Mouse (Mus musculus): Measurements from ENCODE around the gene Efcc1. TPM values are rescaled to one million over a fixed set of nuclear protein-coding genes. Genes with fewer than 3 reads are reported as not detected.
"Not testable (repeated sequence)": the region's sequence is repeated elsewhere in the genome, so short reads cannot be mapped to it uniquely, and the experiment has no call there.

The Efcc1 gene
- total RNA-seq, 2 experiments from 2014 or later = 3.8 to 5.8 TPM

DNA sequence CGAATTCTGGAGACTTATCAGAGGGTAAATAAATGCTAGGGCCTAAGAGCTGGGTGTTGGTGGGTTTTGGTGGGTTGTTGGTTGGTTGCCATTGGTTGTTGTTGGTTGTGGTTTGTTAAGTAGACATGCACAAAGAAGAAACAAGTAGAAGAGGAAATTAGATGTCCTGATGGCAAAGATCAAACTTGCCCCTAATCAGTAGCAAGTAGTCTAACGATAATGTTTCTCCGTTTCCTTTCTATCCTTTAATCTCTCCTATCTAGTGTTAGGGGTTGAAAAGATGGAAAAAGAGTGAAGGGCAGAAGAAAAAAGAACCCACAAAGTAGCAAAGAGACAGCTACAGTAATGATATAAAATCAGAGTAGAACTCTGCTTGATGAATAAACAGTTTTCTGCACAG lies 14.0 kb downstream of the Efcc1 start:
- DNase-seq = no peak

GRCm38 (mm10) chr6:87745301-87745700 lies 14.6 kb downstream of the Efcc1 start:
- DNase-seq = no peak

GRCm38 (mm10) chr6:87746059-87746458 lies 15.4 kb downstream of the Efcc1 start:
- DNase-seq = no peak

DNA sequence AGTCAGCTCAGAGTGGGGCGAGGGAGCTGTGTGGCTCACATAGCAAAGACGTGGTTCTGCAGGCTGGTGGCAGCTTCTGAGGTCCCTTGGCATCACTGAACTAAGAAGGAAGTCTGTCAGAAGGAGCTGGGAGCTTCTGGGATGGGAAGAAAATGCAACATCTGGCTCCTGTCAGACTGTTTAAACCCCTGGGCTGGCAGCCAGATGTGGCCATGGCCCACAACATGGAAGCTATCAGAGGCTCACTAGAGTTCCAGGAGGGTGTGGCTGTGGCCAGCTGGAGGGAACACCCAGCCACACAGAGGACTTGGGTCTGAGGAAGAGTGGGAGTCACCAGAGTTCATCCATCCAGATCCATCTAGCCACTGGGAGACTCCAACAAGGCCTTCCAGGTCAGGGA lies 16.2 kb downstream of the Efcc1 start:
- DNase-seq = no peak

- no peak for DNase-seq
Observed at GRCm38 (mm10) chr6:87748078-87748477, 17.4 kb downstream of the Efcc1 start.

- DNase-seq = no peak
Observed at GRCm38 (mm10) chr6:87748531-87748930, 17.9 kb downstream of the Efcc1 start.

DNA sequence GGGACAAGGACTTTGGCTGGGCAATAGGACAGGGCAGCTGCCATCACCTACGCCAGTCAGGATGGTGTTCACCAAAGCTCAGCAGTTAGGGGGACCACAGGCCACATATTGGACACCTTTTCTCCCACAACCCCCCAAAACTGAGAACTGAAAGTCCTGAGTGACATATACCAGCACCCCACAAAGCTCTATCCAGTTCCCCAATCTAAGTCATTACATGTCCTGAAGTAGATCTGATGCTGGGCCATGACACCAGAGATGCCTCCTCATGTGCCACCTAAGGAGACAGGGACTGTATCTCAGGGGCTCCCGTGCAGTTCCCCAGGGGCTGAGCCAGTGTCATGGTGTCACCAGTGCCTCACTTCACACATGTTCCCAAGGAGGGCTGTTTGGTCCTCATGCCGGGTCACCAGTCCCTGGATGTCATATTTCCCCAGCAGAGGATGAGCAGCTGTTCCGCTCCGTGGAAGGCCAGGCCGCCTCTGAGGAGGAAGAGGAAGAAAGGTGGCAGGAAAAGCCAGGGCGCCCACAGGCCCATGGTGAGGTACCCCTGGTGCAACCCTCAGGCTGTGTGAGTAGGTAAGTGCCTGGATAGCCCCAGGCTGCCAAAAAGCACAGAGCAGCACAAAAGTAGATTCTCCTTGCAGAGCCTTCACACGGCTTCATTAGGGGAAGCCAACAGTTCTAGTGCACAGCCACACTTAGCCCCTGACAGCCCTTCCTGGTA lies 19.7 kb downstream of the Efcc1 start:
- no peak for DNase-seq

DNA sequence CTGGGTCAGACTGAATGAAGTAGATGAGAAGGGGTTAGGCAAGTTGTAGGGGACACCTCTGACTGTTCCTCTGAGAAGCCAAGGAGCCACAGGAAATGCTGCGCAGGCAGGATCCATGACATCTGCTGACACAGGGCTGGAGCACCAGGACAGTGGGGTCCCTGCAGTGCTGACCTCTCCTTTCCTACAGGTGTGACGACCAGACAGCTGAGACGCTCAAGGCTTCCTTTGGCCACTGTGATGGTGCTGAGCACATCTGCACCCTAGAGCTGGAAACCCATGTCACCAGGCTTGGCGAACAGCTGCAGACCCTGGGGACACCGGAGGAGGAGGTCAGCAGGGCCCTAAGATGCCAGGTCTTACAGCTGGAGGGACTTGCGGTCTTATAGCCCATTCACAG lies 20.9 kb downstream of the Efcc1 start:
- no peak for DNase-seq

- no peak for DNase-seq
Observed at GRCm38 (mm10) chr6:87755196-87755595, 24.5 kb downstream of the Efcc1 start.

GRCm38 (mm10) chr6:87756896-87757295 lies 26.2 kb downstream of the Efcc1 start:
- no peak for DNase-seq

GRCm38 (mm10) chr6:87759404-87759803 lies 28.7 kb downstream of the Efcc1 start:
- DNase-seq = no peak

DNA sequence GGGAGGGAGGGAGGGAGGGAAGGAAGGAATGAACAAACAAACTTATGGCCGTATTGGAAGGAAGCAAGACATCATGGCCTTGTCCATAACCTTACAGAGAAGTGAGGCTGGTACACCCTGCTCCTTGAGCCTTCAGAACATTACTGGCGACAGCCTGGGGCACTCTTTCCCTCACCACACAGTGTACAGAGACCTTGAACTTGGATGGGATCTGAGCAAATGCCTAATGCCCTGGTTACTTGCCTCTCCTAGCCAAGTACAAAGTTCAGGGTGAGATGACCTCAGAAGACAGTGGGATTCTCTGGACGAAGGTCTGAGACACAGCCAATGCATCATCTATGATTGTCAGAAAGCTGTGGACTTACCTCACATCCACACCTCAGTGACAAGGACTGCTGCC lies 29.2 kb downstream of the Efcc1 start:
- no peak for DNase-seq

DNA sequence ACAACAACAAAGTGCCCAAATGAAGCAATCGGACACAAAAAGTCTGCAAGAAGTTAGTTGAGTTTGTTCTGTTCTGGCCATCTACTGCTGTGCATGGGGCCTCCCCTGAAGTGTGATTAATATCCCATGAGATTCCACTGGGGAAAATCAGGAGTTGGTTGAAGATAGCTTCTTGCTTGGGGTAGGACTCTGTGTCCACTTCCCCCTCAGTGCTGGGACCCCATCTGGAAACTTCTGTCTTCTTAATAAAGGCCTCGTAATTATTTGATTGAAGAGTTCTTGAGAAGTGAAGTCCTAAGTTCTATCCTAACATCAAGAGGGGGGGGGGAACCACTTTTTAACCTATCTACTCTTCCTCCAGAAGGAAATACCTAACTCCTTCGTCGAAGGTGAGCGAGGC lies 31.5 kb downstream of the Efcc1 start:
- DNase-seq = no peak

- DNase-seq = no peak
Observed at GRCm38 (mm10) chr6:87763376-87764280, 33.0 kb downstream of the Efcc1 start.

- DNase-seq = not testable (repeated sequence)
Observed at GRCm38 (mm10) chr6:87764296-87764695, 33.6 kb downstream of the Efcc1 start.

DNA sequence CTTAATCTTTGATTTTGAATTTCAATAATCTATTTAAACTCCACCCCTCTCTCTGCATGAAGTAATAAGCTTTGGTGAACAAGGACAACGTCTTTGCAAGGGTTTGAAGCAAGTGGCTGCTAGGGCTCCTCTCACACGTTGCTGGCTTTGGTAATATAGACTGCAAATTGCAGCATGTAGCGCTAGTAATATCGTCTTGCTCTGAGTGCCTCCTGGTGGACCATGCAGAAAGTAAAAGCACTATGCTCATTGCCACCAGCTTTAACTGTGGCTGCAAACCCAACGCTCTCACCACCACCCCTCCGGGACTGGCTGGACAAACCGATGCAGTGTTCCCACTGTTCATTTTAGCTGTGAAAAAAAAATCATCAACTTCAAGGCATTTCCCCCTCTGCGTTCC lies 40.0 kb downstream of the Efcc1 start:
- no peak for DNase-seq

GRCm38 (mm10) chr6:87774466-87774865 lies 43.8 kb downstream of the Efcc1 start:
- no peak for DNase-seq

DNA sequence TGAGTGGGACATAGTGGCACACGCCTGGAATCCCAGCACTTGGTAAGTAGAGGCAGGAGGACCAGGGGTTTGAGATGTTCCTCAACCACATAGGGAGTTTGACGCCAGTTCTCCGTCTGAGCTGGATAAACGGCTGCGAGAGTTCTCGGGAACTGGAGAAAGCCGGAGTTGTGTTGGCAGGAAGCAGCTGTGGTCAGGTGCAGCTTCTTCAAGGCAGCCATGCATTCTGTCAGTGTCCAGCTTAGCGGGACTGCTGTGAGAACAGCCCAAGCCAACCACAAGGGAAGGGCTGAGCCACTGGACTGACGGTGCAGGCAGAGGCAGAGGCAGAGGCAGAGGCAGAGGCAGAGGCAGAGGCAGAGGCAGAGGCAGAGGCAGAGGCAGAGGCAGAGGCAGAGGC lies 44.2 kb downstream of the Efcc1 start:
- DNase-seq = no peak

GRCm38 (mm10) chr6:87775588-87776245 lies 45.0 kb downstream of the Efcc1 start:
- DNase-seq = no peak

- no peak for DNase-seq
Observed at GRCm38 (mm10) chr6:87776663-87777062, 46.0 kb downstream of the Efcc1 start.

DNA sequence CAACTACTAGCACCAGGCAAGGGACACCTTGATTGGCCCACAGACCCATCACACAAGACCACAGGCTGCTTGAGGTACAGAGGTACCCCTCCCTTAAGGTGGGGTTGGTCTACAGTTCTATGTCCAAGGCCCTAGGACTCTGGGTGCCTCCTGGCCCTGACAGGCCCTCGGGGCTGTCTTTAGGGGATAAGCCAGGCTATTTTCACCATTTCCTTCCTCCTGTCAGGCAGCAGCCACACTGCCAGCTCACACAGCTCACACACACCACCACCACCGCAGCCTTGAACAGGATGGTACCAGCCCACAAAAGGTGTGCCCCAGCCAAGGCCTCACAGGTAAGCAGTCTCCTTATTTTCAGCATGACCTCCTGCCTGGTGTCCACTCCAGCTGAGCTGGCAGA lies 47.2 kb downstream of the Efcc1 start, which contains the start of gene Gp9:
TSS of gene Gp9 (plus strand) at position 231 of the 400 bp plus-strand sequence.
- DNase-seq = no peak

- no peak for DNase-seq
Observed at GRCm38 (mm10) chr6:87778294-87779173, 47.9 kb downstream of the Efcc1 start.

All from layer of hippocampus, postnatal 36 days (tissue).